Mouse (Mus musculus) T-helper 1 cell (primary cell): ENCODE measurements around the gene Zfp954.
"Not testable (repeated sequence)": the region's sequence is repeated elsewhere in the genome, so short reads cannot be mapped to it uniquely, and the experiment has no call there.

Experiments
- in situ Hi-C: fragments of 300-600 bp; cut with MboI, MseI; formaldehyde crosslinking; loops from one replicate; pipeline ENCODE4 v1.15.1; 2025; ENCODE audit warnings: high pct_unique_total_duplicates

Zfp954 gene

GRCm38 (mm10) chr7:7120921-7121601 is at the start of gene Zfp954:
Gene Zfp954, minus strand, starts transcription at chr7:7121488.
- in situ Hi-C loops: no loop called here

DNA sequence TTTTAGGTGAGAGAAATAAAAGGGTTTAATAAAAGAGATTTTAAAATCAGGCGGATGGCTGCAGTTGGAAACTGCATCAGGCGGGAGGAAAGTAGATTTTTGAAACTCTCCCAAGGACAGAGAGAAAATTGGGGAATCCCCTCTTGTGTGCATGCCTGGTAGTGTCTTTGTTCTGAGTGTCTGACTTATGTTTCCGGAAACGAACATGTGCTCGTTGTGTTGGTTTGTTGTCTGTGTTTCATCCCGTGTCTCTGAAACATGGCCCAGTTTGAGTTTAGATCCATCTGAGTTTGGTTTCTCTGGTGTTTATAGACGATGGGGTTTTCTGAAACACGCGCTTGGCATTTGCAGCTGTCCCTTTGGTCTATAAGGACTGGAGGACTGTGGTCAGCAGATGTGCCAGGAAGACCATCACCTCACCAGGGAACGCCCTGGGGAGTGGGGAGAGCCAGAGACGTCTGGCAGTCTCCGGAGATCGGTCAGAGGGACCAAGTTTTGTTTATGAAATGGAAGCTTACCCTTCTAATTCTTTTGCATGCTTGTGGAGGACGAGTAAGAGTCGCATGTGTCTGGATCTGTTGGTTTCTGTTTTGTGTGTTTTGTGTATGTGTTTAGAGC is 24.8 kb upstream of the Zfp954 start:
- in situ Hi-C loops: no loop called here

DNA sequence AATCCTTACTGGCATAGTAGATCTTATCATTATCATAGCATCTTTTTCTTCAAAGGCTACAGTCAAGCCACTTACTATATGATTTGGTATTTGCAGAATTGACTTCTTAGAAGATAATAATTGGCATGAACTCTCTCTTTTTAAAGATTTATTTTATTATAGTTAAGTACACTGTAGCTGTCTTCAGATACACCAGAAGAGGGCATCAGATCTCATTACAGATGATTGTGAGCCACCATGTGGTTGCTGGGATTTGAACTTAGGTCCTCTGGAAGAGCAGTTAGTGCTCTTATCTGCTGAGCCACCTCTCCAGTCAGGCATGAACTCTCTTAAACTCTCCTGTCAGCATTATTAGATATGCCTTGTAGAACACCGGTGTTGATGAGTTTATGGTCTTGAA is 22.9 kb upstream of the Zfp954 start:
- in situ Hi-C loops: no loop called here

DNA sequence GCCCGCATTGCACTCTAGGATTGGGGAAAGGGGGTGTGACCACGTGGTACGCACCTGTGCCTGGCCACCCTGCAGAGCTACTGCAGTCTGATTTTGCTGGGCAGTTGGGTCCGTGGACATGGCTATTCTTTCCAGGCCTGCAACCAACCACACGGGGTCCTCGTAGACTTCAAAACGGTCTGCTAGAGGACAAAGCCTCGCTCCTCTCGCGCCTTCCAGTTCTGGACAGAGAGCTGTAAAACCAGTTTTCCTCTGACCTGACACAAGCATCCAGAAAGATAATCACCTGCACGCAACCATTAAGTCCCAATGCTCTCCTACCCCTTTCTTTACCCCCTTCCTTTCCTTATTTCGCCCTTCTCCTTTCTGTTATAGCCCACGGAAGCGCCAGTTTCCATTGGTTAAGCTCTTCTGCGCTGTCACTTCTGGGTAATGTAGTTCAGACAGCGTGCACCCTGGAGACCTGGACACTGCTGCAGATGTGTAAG is 15.1 kb upstream of the Zfp954 start, which contains the start of gene Zfp773:
Zfp773 (minus strand) TSS at position 377 of the 488 bp plus-strand sequence.
- in situ Hi-C loops: no loop called here

- in situ Hi-C loops: no loop called here
These were observed 11.5 kb upstream of the Zfp954 start for GRCm38 (mm10) chr7:7132751-7133150.

- in situ Hi-C loops: not testable (repeated sequence)
These were observed 9.3 kb upstream of the Zfp954 start for GRCm38 (mm10) chr7:7130491-7131124.

GRCm38 (mm10) chr7:7121602-7121980 is 303 bp upstream of the Zfp954 start:
- in situ Hi-C loops: no loop called here

DNA sequence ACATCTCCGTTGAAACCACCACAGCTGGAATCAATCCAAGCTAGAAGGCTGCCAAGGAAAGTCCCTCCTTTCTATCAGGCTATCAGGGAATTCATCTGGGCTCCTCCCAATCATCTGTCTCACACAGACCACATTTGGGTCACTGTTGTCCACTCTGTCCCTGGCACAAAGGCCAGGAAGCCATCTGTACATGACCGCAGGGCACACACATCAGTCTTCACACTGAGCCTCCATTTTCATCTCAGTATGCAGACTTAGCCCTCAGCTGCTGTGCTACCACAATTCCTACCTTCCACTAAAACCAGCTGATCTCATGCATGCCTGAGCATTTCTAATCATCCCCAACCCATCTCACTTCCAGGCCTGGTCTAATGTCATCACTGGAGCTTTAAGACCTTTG is 2.8 kb downstream of the Zfp954 start:
- in situ Hi-C loops: loop anchor here (10.0 kb wide), 1 partner anchor 176 kb away; no protein-coding TSS in a partner anchor

- in situ Hi-C loops: no loop called here
These were observed 12.8 kb downstream of the Zfp954 start for GRCm38 (mm10) chr7:7108501-7108900.
